Mouse (Mus musculus) stomach, embryonic 14.5 days (tissue): ENCODE measurements at regions not wholly inside any gene's neighbourhood (a gene's known extent, or its start where the extent isn't known, plus 50 kb on each side); places are given as distances from the start of the nearest gene placed in this dataset.

ENCODE experiments used
- ATAC-seq: fragments of 200-750 bp; cut with Nextera tagmentation; 2 replicates; pipeline ENCODE4 v1.8.0; 2017; ENCODE audit warnings: low read depth, moderate TSS enrichment; ENCODE audit not compliant: insufficient number of reproducible peaks, insufficient read depth, low FRiP score
- H3K27ac ChIP-seq: fragments of 300-500 bp; sonication (generic); 2 replicates; pipeline ENCODE4 v1.5.1; 2014; ENCODE audit warnings: mild to moderate bottlenecking, low read length, moderate library complexity, mixed read lengths
- H3K27me3 ChIP-seq: fragments of 300-500 bp; sonication (generic); 2 replicates; pipeline ENCODE4 v1.6.1; 2014; ENCODE audit warnings: low read length, control low read depth, mixed read lengths; ENCODE audit not compliant: control insufficient read depth, insufficient read depth
- H3K36me3 ChIP-seq: fragments of 300-500 bp; sonication (generic); 2 replicates; pipeline ENCODE4 v1.6.1; 2014; ENCODE audit warnings: mild to moderate bottlenecking, control low read depth, low read length, moderate library complexity, mixed read lengths; ENCODE audit not compliant: control insufficient read depth, insufficient read depth
- H3K4me1 ChIP-seq: fragments of 300-500 bp; sonication (generic); 2 replicates; pipeline ENCODE4 v1.6.1; 2014; ENCODE audit warnings: low read length, control low read depth, mixed read lengths; ENCODE audit not compliant: control insufficient read depth, insufficient read depth
- H3K4me2 ChIP-seq: fragments of 300-500 bp; sonication (generic); replicated peaks from 2 replicates; pipeline ENCODE4 v1.6.1; 2014; ENCODE audit warnings: low read depth, low read length, control low read depth
- H3K4me3 ChIP-seq: fragments of 300-500 bp; sonication (generic); 2 replicates; pipeline ENCODE4 v1.5.1; 2014; ENCODE audit warnings: low read depth, low read length, control low read depth
- H3K9ac ChIP-seq: fragments of 300-500 bp; sonication (generic); replicated peaks from 2 replicates; pipeline ENCODE4 v1.6.1; 2014; ENCODE audit warnings: low read depth, mild to moderate bottlenecking, control low read depth, low read length, moderate library complexity, mixed read lengths
- H3K9me3 ChIP-seq: fragments of 300-500 bp; sonication (generic); 2 replicates; pipeline ENCODE4 v1.6.1; 2016; ENCODE audit warnings: low read depth, low read length, control low read depth; ENCODE audit not compliant: control insufficient read depth
- WGBS: fragments of 180-500 bp; shearing (Covaris S2); extraction: QIAGEN DNeasy Blood & Tissue Kit; methylation state at CpG from one replicate; pipeline ENCODE4 v1.1.7; 2014; 5-methylcytosine and 5-hydroxymethylcytosine counted together

DNA sequence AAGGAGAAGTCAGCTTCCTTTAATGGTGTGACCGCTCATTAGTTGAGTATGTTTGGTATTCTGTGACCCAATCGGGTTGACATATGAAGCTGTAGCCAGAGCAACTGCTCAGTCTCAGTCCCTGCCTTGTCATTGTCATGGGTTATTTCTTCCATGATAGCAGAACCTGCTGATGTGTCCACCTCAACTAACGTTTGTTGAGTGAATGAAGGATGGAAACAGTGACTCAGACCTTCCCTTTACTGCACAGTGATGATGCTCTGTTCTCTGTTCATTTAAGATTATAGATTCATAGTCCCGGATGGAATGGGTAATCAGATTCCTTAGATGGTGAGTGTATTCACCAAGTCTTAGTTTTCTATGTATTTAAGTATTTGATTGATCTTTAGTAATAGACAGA lies 493.3 kb upstream of the Adamts16 start:
- Histone ChIP-seq H3K9me3 (no peaks in the 10 kb centered on the region), H3K27me3 (no peaks in the 10 kb centered on the region), H3K27ac (no peak overlapping the region), H3K4me3 (no peak overlapping the region), H3K36me3 (no peaks in the 10 kb centered on the region), H3K9ac (no peak overlapping the region), H3K4me2 (no peak overlapping the region), H3K4me1 (no peaks in the 10 kb centered on the region)
- 83% methylated on average over 4 of the region's 4 CpGs for WGBS
- no peak for ATAC-seq

DNA sequence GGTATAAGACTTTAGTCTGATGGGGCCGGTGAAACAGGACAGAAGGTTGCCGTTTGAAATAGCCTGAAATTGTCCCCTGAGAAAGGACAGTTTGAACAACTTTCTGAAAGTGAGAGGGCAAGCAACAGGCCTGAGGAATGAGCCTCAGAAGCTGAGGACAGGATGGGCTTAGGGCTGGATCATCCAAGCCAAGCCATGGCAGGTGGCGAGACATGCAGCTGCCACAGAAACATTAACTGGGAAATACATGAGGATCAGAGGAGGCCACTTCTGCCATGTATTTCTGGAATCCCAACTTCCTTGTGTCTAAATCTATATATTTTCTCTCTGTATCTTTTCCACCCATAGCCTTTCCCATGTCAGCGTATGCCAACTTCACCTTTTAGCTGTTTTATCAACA lies 491.5 kb upstream of the Adamts16 start:
- no peak overlapping the region for H3K4me2 ChIP-seq
- H3K4me3 ChIP-seq, result no peak overlapping the region
- 79% methylated on average over 4 of the region's 4 CpGs for WGBS

GRCm38 (mm10) chr13:71330321-71330720 lies 488.7 kb upstream of the Adamts16 start:
- H3K27ac ChIP-seq, result no peak overlapping the region
- WGBS, result 32% methylated on average over 6 of the region's 6 CpGs
- H3K27me3 ChIP-seq, result no peaks in the 10 kb centered on the region
- H3K9me3 ChIP-seq, result no peaks in the 10 kb centered on the region
- no peak overlapping the region for H3K4me3 ChIP-seq
- H3K4me1 ChIP-seq, result no peaks in the 10 kb centered on the region
- no peaks in the 10 kb centered on the region for H3K36me3 ChIP-seq
- no peak overlapping the region for H3K4me2 ChIP-seq
- no peak overlapping the region for H3K9ac ChIP-seq
- ATAC-seq, result no peak

More for the DNA sequence above, 491.5 kb upstream of the Adamts16 start:
- H3K36me3 ChIP-seq, result no peaks in the 10 kb centered on the region
- H3K27ac ChIP-seq, result no peak overlapping the region
- H3K9me3 ChIP-seq, result no peaks in the 10 kb centered on the region
- H3K27me3 ChIP-seq, result no peaks in the 10 kb centered on the region
- no peak overlapping the region for H3K9ac ChIP-seq
- no peaks in the 10 kb centered on the region for H3K4me1 ChIP-seq
- ATAC-seq, result no peak

DNA sequence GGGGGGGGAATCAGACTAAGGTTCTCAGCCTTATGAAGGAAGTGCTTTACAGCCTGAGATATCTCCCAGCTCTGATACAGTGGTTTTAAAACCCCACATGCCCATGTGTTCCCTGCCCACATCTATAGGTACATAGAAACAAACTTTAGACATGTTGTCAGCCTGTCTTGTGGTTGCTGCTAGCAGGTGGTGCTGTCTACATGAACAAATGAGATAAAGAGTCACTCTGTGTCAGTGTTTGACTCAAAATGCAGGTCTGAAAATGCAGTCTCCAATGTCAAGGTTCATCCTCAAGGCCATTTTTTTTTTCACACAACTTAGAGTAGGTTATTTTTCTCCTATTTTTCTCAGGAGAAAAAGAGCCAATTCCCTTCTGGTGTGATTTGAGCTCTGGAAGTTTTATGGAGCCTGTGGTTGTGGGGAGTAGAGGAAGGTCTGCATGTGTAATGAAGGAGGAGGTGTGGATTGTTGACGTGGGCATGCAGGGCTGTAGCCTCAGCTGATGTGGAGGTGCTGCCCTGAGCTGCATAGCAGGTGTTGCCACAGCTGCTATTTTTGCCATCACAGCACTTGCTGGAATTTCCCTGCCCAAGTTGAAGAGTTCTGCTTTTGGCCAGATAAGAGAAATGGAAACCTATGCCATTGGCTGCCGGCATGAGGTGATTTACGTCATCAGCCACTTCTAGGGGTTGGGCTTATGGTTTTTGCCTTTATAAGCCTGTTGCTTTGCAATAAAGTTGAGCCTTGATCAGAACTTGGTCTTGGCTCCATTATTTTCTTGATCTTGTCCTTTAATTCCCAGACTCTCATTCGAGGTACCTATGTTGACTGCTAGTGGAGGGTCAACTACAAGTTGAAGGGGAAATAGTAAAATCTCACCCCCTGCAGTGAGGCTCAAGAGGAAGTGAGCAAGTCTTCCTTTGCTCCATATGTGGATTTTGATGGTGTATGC lies 486.5 kb upstream of the Adamts16 start:
- 75% methylated on average over 4 of the region's 4 CpGs for WGBS
- Histone ChIP-seq H3K36me3 (no peaks in the 10 kb centered on the region), H3K4me1 (no peaks in the 10 kb centered on the region), H3K9me3 (no peaks in the 10 kb centered on the region), H3K27me3 (no peaks in the 10 kb centered on the region), H3K9ac (no peak overlapping the region), H3K4me2 (no peak overlapping the region), H3K4me3 (no peak overlapping the region), H3K27ac (no peak overlapping the region)
- no peak for ATAC-seq

DNA sequence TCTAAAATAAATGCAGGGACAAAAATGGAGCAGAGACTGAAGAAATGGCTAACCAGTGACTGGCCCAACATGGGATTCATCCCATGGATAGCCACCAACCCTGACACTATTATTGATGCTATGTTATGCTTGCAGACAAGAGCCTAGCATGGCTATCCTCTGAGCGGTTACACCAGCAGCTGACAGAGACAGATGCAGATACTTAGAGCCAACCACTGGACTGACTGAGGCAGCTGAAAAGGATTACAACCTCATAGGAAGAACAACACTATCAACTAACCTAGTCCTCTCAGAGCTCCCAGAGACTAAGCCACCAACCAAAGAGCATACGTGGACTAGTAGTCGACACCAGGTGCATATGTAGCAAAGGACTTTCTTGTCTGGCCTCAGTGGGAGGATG lies 478.9 kb upstream of the Adamts16 start:
- no peak overlapping the region for H3K9ac ChIP-seq
- H3K9me3 ChIP-seq, result no peaks in the 10 kb centered on the region
- H3K27ac ChIP-seq, result no peak overlapping the region
- H3K4me3 ChIP-seq, result no peak overlapping the region
- WGBS, result 89% methylated on average over 3 of the region's 3 CpGs
- ATAC-seq, result no peak
- H3K4me2 ChIP-seq, result no peak overlapping the region
- no peaks in the 10 kb centered on the region for H3K4me1 ChIP-seq
- H3K27me3 ChIP-seq, result no peaks in the 10 kb centered on the region
- H3K36me3 ChIP-seq, result no peaks in the 10 kb centered on the region

- Histone ChIP-seq H3K4me2 (no peak overlapping the region), H3K9me3 (no peaks in the 10 kb centered on the region), H3K4me3 (no peak overlapping the region), H3K4me1 (no peaks in the 10 kb centered on the region), H3K27ac (no peak overlapping the region), H3K27me3 (no peaks in the 10 kb centered on the region), H3K9ac (no peak overlapping the region), H3K36me3 (no peaks in the 10 kb centered on the region)
- WGBS, result 86% methylated on average over 4 of the region's 4 CpGs
- no peak for ATAC-seq
Observed at GRCm38 (mm10) chr13:71303956-71304355, 462.3 kb upstream of the Adamts16 start.

DNA sequence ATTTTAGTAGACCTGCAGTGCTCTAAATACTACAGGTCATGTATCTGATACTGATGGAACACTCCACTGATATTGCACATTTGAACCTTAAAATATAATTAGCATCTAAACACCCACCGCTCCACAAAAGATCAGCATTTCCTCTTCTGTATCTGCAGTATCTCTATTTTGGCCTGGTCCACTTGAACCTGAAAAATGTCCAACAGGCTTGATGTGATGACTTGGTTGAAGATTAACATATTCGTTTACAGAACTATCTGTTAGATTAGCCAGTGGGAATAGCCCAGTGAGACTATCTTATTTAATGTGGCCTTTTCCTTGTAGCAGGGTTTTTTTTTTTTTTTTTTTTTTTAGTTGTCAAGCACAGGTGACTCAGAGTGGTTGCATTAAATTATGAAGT lies 434.4 kb upstream of the Adamts16 start:
- WGBS, result 83% methylated on average over 2 of the region's 2 CpGs
- no peaks in the 10 kb centered on the region for H3K4me1 ChIP-seq
- H3K4me3 ChIP-seq, result no peak overlapping the region
- no peak overlapping the region for H3K9ac ChIP-seq
- no peak overlapping the region for H3K4me2 ChIP-seq
- ATAC-seq, result no peak
- H3K9me3 ChIP-seq, result no peaks in the 10 kb centered on the region
- H3K27me3 ChIP-seq, result no peaks in the 10 kb centered on the region
- H3K36me3 ChIP-seq, result no peaks in the 10 kb centered on the region
- no peak overlapping the region for H3K27ac ChIP-seq

GRCm38 (mm10) chr13:71274139-71274538 lies 432.5 kb upstream of the Adamts16 start:
- no peaks in the 10 kb centered on the region for H3K36me3 ChIP-seq
- WGBS, result 57% methylated on average over 3 of the region's 3 CpGs
- no peak overlapping the region for H3K9ac ChIP-seq
- H3K4me2 ChIP-seq, result no peak overlapping the region
- no peak overlapping the region for H3K4me3 ChIP-seq
- H3K9me3 ChIP-seq, result no peaks in the 10 kb centered on the region
- H3K27me3 ChIP-seq, result no peaks in the 10 kb centered on the region
- no peak overlapping the region for H3K27ac ChIP-seq
- H3K4me1 ChIP-seq, result no peaks in the 10 kb centered on the region
- ATAC-seq, result no peak

DNA sequence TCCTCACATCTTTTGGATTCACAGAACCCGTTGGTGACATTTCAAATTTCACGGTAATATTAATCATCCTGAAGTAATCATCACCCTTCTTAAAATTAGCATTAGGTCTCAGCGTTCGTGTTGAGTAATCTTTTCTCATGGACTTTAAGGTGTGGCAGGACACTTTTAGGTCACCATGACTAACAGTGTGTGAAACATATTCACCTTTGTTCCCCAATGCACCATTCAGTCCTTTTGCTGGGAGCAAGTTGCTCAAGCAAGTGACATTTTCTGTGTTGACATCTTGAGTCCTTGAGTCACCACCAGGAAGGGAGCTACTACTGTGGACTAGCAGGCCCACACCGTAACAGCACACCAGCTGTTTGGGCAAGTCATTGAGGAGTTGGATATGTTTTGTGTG lies 431.9 kb upstream of the Adamts16 start:
- Histone ChIP-seq H3K9ac (no peak overlapping the region), H3K27ac (no peak overlapping the region), H3K4me1 (no peaks in the 10 kb centered on the region), H3K36me3 (no peaks in the 10 kb centered on the region), H3K9me3 (no peaks in the 10 kb centered on the region), H3K4me3 (no peak overlapping the region), H3K4me2 (no peak overlapping the region), H3K27me3 (no peaks in the 10 kb centered on the region)
- ATAC-seq, result no peak
- WGBS, result 81% methylated on average over 5 of the region's 5 CpGs
